Mouse (Mus musculus) hindbrain, embryonic 15.5 days (tissue): ENCODE data around the gene Prps1. TPM values are rescaled to one million over a fixed set of nuclear protein-coding genes. Genes with fewer than 3 reads are reported as not detected.

ENCODE experiments used
- ATAC-seq: fragments of 200-750 bp; cut with Nextera tagmentation; 2 replicates; pipeline ENCODE4 v1.8.0; 2017; ENCODE audit warnings: low read depth, moderate number of reproducible peaks, moderate TSS enrichment; ENCODE audit not compliant: low FRiP score
- H3K27ac ChIP-seq: fragments of 300-500 bp; sonication (generic); replicated peaks from 2 replicates; pipeline ENCODE4 v1.5.1; 2015; ENCODE audit warnings: mild to moderate bottlenecking, inconsistent platforms
- H3K27me3 ChIP-seq: fragments of 300-500 bp; sonication (generic); 2 replicates; pipeline ENCODE4 v1.6.1; 2015; ENCODE audit warnings: control low read depth, inconsistent platforms
- H3K36me3 ChIP-seq: fragments of 300-500 bp; sonication (generic); 2 replicates; pipeline ENCODE4 v1.6.1; 2015; ENCODE audit warnings: control low read depth, inconsistent platforms
- H3K4me1 ChIP-seq: fragments of 300-500 bp; sonication (generic); replicated peaks from 2 replicates; pipeline ENCODE4 v1.6.1; 2015; ENCODE audit warnings: control low read depth, inconsistent platforms
- H3K4me2 ChIP-seq: fragments of 300-500 bp; sonication (generic); 2 replicates; pipeline ENCODE4 v1.6.1; 2015; ENCODE audit warnings: moderate library complexity, mild to moderate bottlenecking, inconsistent platforms
- H3K4me3 ChIP-seq: fragments of 300-500 bp; sonication (generic); 2 replicates; pipeline ENCODE4 v1.5.1; 2015; ENCODE audit warnings: mild to moderate bottlenecking, inconsistent platforms
- H3K9ac ChIP-seq: fragments of 300-500 bp; sonication (generic); 2 replicates; pipeline ENCODE4 v1.6.1; 2015; ENCODE audit warnings: inconsistent platforms
- H3K9me3 ChIP-seq: fragments of 300-500 bp; sonication (generic); 2 replicates; pipeline ENCODE4 v1.6.1; 2016; ENCODE audit warnings: control low read depth, inconsistent platforms
- WGBS: fragments of 180-500 bp; shearing (Covaris S2); methylation state at CpG from one replicate; pipeline ENCODE4 v1.1.7; 2015; 5-methylcytosine and 5-hydroxymethylcytosine counted together
- polyA plus RNA-seq: library from polyadenylated mRNA; unstranded; fragments of >200 nt; fragmentation: Nextera tagmentation; extraction: Ambion mirVana; gene quantifications from 2 replicates; pipeline ENCODE4 v1.2.1, GENCODE M21; 2015

Gene Prps1
- polyA plus RNA-seq, 1 experiment from 2014 or later, result 84.5 TPM

- Histone ChIP-seq H3K4me2 (no peak overlapping the region), H3K27ac (no peak overlapping the region), H3K4me1 (no peaks in the 10 kb centered on the region), H3K9me3 (no peaks in the 10 kb centered on the region), H3K9ac (no peak overlapping the region), H3K4me3 (no peak overlapping the region), H3K36me3 (no peaks in the 10 kb centered on the region), H3K27me3 (peaks cover 16% of the 10 kb centered on the region; the same call in 1 of the 2 replicates)
- WGBS, result 66% methylated on average over 14 of the region's 14 CpGs
- no peak for ATAC-seq
These were observed 65.8 kb downstream of the Prps1 start for GRCm38 (mm10) chrX:140522071-140522765.

GRCm38 (mm10) chrX:140524231-140524630 is 67.8 kb downstream of the Prps1 start:
- H3K4me3 ChIP-seq, result no peak overlapping the region
- H3K36me3 ChIP-seq, result no peaks in the 10 kb centered on the region
- no peak overlapping the region for H3K27ac ChIP-seq
- H3K9ac ChIP-seq, result no peak overlapping the region
- 89% methylated on average over 5 of the region's 5 CpGs for WGBS
- no peak overlapping the region for H3K4me2 ChIP-seq
- peaks cover 8% of the 10 kb centered on the region; the same call in 1 of the 2 replicates for H3K27me3 ChIP-seq
- H3K9me3 ChIP-seq, result no peaks in the 10 kb centered on the region
- no peak for ATAC-seq
- no peaks in the 10 kb centered on the region for H3K4me1 ChIP-seq

Other genes starting within 250 kb of the Prps1 start
- gene Frmpd3, start 114.3 kb upstream of the Prps1 start, polyA plus RNA-seq, result 2.9 and 5.0 TPM in 2 replicates
- gene Tsc22d3, start 144.0 kb downstream of the Prps1 start, polyA plus RNA-seq, result 112 and 124 TPM in 2 replicates
- gene Mid2, start 208.0 kb downstream of the Prps1 start, polyA plus RNA-seq, result 8.0 TPM in 2 replicates